Mouse (Mus musculus): Measurements from ENCODE around the gene Yaf2.

Gene Yaf2

GRCm38 (mm10) chr15:93284326-93284725 is 52.4 kb downstream of the Yaf2 start:
- DNase-seq = no peak

DNA sequence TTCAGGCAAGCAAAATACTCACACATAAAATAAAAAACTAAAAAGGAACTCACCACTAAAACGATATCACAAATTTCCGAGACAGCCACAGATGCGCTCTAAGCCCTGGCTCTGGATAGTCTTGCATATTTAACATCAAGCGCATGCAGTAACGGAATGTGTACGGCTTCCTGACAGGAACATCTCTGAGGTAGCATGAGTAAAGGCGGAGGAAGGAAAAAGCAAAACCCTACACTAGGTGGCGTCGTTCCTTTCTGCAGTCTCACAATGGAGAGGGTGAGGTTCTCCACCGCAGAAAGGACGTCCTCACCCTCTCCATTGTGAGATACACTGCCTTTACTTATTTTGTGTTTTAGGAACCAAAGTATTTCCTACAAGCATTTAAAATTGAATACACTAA is 53.4 kb downstream of the Yaf2 start:
- DNase-seq = no peak

DNA sequence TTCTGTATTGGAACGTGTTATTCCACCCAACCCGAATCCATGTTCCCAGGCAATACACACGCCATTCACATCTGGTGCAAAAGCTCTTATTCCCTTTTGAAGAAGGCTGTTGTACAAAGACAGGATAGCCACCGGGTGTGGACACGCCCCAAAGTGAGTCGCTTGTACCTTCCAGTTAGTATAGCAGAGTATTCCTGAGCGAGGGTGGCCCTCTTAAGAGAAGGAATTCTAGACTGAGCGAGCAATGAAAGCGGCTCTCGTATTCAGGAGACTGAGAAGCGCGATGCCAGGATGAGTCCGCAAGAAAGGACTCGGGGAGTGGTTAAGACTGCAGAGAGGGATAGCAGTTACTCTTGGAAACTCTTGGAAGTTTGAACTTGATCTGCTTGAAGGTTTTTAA is 60.5 kb downstream of the Yaf2 start:
- DNase-seq = peak in 1 of 2 experiments; percentile 13

DNA sequence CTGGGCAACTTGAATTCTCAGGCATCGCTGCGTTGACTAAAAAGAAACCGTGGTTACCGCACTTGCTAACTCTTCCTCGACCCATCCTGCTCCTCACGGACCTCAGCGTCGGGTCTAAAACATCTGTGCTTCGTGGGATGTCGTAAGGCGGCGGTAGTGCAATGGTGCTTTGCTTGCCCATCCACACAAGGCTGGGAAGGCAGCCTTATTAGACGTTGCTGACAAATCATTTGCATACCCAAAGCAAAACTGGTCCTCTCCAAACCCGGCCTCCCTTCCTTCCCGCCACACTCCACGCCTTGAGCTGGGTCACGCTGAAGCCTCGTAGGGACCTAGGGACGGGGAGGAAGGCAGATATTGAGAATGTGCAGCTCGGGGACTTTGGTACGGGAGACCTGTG is 61.1 kb downstream of the Yaf2 start:
- peak in 1 of 2 experiments; percentile 54 for DNase-seq

DNA sequence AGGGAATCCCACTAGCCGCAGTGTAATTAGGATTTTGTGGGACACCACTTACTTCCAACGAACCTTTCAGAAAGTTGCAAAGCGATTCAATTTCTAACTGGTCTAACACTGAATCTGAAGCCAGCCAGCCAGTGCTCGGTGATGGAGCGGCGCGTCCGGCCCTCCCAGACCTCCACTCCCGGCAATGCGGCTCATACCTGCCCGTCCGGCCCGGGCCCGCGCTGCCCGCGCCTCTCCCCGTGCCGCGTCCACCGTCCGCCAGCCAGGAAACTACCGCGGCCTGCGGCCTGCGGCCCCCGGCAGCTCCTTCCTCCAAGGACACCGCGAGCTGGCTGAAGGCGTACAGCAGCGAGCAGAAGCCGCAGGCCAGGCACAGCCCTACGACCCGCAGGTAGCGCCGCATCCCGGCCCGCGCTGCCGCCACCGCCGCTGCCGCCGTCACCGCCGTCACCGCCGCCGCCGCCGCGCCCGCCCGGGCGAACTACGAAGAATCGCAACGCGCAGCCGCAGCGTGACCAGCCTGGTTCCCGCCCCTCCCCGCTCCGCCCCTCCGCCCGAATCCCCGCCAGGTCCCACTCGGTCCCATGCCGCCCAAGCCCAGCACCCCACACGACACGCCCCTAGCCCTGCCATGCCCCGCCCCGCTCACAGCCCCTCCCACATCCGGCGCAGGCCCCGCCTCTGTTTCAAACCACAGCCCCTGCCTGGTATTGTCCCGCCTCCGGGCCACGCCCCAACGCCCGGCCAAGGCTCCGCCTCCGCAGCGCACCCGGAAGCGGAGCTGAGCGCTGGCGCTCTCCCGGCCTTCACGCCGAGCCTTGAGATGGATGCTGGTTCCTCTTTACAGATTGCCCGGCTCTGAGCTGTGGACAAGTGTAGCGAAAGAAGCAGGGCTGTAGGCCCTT is 61.8 kb downstream of the Yaf2 start, which contains the start of gene Gxylt1:
Gene Gxylt1 (minus strand): TSS at position 501 of the 905 bp plus-strand sequence.
- DNase-seq = peak; percentile 99 to 100

DNA sequence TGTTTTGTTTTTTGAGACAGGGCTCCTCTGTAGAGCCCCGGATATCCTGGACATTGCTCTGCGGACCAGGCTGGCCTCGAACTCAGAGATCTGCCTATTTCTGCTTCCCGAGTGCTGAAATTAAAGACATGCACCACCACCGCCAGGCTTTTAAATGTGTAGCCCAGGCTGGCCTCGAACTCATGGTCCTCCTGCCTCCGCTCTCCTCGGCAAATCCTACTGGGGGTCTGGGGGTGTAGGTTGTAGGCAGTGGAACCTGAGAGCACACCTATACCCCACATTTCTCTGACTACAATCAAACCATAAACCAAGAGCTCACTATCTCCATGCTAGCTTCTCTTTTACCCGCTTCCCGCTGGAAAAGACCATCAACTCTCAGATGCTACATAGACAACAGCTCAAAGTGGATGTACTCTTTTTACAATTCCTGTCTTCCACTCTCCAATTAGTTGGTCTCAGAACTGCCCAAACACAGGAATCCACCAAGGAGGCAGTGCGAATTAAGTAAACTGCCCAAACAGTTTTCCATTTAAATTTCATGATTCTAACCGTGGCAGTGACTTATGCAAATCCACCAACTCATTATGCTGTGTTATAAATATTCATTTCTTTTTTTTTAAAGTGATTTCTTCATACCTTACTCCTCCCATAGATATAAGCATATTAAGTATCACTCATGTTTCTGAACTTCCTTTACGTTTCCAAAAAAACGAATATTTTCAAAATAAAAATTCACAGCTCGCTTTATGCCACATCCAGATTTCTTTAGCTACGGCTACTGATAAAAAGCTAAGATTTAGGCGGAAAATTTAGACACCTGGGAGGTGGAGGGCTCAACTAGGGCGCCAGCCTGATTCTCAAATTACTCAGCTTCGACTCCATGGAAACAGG is 62.7 kb downstream of the Yaf2 start:
- DNase-seq = no peak

GRCm38 (mm10) chr15:93272948-93273347 is 63.8 kb downstream of the Yaf2 start:
- no peak for DNase-seq

GRCm38 (mm10) chr15:93270289-93270855 is 66.4 kb downstream of the Yaf2 start:
- peak in 1 of 2 experiments; percentile 20 for DNase-seq

DNA sequence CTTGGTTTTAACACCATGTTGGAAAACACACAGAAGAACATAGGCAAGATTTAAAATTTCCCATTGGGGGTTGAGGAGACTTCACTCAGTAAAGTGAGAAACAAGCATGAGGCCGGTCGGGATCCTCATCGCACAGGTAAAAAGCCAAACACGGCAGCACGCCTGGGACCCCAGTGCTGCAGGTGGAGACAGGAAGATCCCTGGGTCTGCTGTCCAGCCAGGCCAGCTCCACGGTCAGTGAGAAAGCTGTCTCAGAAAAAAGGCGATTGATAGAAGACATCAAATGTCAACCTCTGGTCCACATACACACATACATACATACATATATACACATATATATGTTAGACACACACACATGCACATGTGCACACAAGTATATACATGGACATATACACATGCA is 67.2 kb downstream of the Yaf2 start:
- no peak for DNase-seq

- DNase-seq = peak in 1 of 2 experiments; percentile 19
These were observed 68.7 kb downstream of the Yaf2 start for GRCm38 (mm10) chr15:93268001-93268400.

GRCm38 (mm10) chr15:93267479-93267878 is 69.3 kb downstream of the Yaf2 start:
- no peak for DNase-seq

DNA sequence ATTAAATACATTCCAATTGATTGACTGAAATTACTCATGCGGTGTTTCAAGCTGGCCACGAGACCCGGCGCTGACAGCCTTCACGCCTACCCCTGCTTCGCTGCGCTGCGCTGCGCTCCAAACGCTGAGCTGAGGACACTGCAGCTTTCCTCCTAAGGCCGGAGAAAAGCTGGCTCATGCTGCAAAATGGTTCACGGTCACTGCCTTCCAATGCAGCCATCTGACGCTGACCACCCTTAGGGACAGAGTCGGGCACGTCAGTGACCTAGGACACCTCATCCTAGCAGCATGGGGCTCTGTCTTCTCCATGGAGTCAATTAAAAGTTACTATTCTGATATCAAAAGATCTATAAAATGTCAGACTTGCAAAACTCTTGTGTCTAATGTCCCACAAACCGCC is 70.4 kb downstream of the Yaf2 start:
- no peak for DNase-seq

GRCm38 (mm10) chr15:93265728-93266127 is 71.0 kb downstream of the Yaf2 start:
- peak; percentile 57 to 76 for DNase-seq

GRCm38 (mm10) chr15:93265231-93265630 is 71.5 kb downstream of the Yaf2 start:
- DNase-seq = no peak

GRCm38 (mm10) chr15:93264221-93264620 is 72.5 kb downstream of the Yaf2 start:
- DNase-seq = no peak

DNA sequence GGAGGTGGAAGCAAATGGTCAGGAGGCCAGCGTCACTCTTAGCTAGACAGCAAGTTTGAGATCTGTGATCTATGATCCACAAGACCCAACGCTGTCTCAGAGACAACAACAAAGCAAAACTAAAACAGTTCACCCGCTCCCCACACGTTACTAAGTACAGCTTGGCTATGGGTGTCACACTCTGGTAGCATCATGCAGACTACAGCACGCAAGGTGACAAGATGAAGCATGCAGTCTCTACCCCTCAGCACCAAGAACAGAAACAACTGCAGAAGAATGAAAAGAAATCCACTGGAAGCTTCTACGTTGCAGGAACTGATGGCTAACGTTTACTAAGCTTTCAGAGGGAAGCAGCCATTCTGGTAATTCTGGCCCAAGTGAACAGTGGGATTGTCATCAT is 73.2 kb downstream of the Yaf2 start:
- no peak for DNase-seq

DNA sequence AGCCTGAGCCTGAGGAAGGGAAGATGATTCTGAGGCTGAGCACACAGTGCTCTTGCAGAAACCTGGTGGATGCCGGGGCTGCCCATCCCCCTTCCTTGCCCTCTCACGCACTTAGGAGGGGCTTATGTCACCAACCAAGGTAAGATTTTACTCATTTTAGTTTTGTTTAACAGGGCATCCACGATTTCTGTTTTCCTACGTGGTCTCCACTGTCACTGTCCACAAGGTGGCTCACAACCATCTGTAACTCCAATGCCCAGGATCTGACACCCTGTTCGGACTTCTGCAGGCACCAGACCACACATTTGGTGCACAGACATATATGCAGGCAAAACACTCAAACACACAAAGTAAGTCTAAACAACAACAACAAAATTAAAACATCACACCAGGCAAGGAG is 73.9 kb downstream of the Yaf2 start:
- no peak for DNase-seq

GRCm38 (mm10) chr15:93262274-93262673 is 74.5 kb downstream of the Yaf2 start:
- no peak for DNase-seq

DNA sequence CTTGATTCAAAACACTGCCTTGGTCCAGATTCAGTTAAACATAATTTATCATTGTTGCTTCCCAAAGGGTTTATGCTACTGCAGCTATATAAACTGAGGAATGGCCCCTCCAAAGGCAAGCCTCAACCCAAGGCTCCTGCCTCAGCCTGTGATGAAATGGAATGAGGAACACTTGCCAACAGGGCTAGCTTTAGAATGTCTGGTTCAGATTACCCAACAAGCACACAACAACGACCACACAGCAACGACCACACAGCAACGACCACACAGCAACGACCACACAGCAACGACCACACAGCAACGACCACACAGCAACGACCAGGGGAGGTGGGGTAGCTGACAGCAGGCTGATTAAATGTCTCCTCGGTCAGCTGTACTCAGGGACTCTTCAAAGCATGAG is 76.8 kb downstream of the Yaf2 start:
- DNase-seq = no peak

- DNase-seq = no peak
These were observed 81.4 kb downstream of the Yaf2 start for GRCm38 (mm10) chr15:93255295-93255694.

DNA sequence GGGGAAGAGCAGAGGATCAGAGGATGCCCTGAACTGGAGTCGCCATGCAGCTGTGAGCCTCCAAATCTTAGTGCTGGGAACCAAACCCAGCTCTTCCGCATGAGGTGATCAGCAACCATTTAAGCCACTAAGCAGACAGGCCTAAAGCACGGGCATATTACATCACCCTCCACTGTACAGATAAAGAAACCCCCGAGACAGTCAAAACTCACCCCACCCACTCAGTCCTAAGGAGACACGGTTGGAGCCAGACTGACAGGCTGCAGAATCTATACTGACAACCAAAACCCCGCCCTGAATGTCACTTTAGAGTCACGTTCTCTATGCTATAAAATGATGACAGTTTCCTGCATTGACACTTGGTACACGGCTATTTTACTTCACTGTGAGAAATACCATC is 83.6 kb downstream of the Yaf2 start:
- no peak for DNase-seq

- DNase-seq = no peak
These were observed 84.3 kb downstream of the Yaf2 start for GRCm38 (mm10) chr15:93252396-93252795.
